Mouse (Mus musculus) cerebellum, adult 9-11 months (tissue): Measurements from ENCODE around the gene Eogt.
A peak's percentile ranks its signal among the peaks of the same experiment; 100 is the strongest.

ENCODE experiments used
- DNase-seq: peaks from one replicate; pipeline ENCODE4 v3.0.0; 2022

The Eogt gene

GRCm38 (mm10) chr6:97148383-97149251, at the start of gene Eogt:
Gene Eogt (minus strand): TSS chr6:97149182.
- peak; percentile 78 for DNase-seq

- DNase-seq: no peak
These were observed 30.4 kb upstream of the Eogt start for GRCm38 (mm10) chr6:97179367-97179828.

- peak; percentile 95 for DNase-seq
These were observed 29.7 kb upstream of the Eogt start, which contains the start of gene Tmf1 for GRCm38 (mm10) chr6:97178491-97179366. Gene Tmf1 (minus strand): TSS chr6:97179122.

GRCm38 (mm10) chr6:97175716-97176115, 26.7 kb upstream of the Eogt start:
- no peak for DNase-seq

- DNase-seq: no peak
These were observed 1.2 kb upstream of the Eogt start for GRCm38 (mm10) chr6:97150156-97150555.

GRCm38 (mm10) chr6:97149721-97150120, 739 bp upstream of the Eogt start:
- no peak for DNase-seq

- peak; percentile 50 for DNase-seq
These were observed 1.1 kb downstream of the Eogt start for GRCm38 (mm10) chr6:97147755-97148382.

- no peak for DNase-seq
These were observed 3.8 kb downstream of the Eogt start for GRCm38 (mm10) chr6:97145156-97145555.

- DNase-seq: no peak
These were observed 4.6 kb downstream of the Eogt start for GRCm38 (mm10) chr6:97144359-97144758.

GRCm38 (mm10) chr6:97142611-97143010, 6.4 kb downstream of the Eogt start:
- no peak for DNase-seq

- no peak for DNase-seq
These were observed 7.2 kb downstream of the Eogt start for GRCm38 (mm10) chr6:97141811-97142210.

GRCm38 (mm10) chr6:97132707-97133303, 16.2 kb downstream of the Eogt start:
- DNase-seq: no peak

- no peak for DNase-seq
These were observed 17.2 kb downstream of the Eogt start for GRCm38 (mm10) chr6:97131808-97132207.

- DNase-seq: no peak
These were observed 18.0 kb downstream of the Eogt start for GRCm38 (mm10) chr6:97130979-97131378.

GRCm38 (mm10) chr6:97124336-97125010, 24.5 kb downstream of the Eogt start:
- no peak for DNase-seq

GRCm38 (mm10) chr6:97120922-97121321, 28.1 kb downstream of the Eogt start:
- DNase-seq: no peak

GRCm38 (mm10) chr6:97118327-97118726, 30.7 kb downstream of the Eogt start:
- no peak for DNase-seq

GRCm38 (mm10) chr6:97116896-97117295, 32.1 kb downstream of the Eogt start:
- DNase-seq: no peak

- no peak for DNase-seq
These were observed 34.2 kb downstream of the Eogt start for GRCm38 (mm10) chr6:97114821-97115220.

- DNase-seq: no peak
These were observed 36.8 kb downstream of the Eogt start for GRCm38 (mm10) chr6:97112177-97112576.

- peak; percentile 5 for DNase-seq
These were observed 42.2 kb downstream of the Eogt start for GRCm38 (mm10) chr6:97106777-97107176.

GRCm38 (mm10) chr6:97106106-97106505, 42.9 kb downstream of the Eogt start:
- no peak for DNase-seq
